Mouse (Mus musculus) layer of hippocampus, adult 11-12 months (tissue): ENCODE results near the gene Xiap.
"Not testable (repeated sequence)": the region's sequence is repeated elsewhere in the genome, so short reads cannot be mapped to it uniquely, and the experiment has no call there.

Source experiments
- DNase-seq: peaks from one replicate; pipeline ENCODE4 v3.0.0; 2022; ENCODE audit warnings: low spot score

Gene Xiap

DNA sequence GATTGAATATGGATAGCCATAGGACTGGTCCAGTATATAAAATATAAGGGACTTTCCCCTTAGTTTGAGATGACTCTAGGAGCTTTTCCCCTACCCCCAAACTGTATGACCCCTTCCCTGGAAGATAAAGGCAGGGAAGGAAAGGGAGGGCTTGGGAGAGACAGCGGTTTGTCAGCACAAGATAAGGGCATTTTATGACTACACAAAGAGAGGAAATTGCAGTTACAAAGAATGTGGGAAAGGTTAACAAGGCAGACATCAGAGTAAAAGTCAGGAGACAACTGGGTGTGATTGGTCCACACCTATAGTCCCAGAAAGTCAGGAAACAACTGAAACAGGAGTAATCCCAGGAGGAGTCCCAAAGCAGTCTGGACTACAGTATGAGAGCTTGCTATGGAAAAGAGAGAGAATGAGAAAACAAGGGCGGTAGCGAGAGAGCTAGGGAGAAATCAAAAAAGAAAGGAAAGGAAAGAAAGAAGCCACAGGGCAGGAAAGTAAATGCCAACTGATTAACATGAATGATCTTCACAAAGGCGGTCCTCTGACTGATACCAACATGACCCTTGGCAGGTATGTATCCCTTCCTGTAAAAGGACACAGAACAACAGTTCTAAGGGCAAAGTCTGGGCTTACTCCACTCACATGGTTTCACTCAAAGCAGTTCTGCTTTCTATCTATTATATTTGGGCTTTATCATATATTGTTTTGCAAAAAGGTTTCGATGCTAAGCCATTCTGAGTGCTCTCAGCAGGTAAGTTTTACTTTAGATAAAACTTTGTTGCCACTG, at the start of gene Xiap:
TSS of gene Xiap (plus strand) at position 398 of the 787 bp plus-strand sequence.
- no peak for DNase-seq

DNA sequence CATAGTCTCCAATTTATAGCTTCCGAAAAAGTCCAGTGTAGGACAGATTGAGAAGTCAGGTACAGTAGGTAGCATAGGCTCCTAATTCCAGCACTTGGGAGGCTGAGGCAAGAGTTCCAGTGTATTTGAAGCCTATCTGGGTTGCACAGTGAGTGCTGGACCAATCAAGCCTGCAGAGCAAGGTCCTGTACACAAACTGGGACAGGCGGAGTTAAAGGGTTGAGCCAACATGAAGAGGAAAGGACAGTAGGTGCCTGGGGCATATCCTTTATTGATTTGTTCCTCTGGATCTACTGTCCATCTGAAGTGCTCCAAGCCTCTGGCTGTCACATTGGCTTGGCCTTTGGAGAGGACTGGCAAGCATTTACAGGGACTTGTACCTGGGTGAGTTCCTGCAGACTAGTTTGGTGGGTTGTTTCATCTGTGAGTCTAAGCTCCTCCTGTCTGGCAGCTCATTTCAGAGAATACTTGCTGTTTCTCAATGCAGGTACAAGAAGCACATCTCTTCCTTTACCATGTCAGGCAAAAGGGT, 46.7 kb upstream of the Xiap start:
- no peak for DNase-seq

DNA sequence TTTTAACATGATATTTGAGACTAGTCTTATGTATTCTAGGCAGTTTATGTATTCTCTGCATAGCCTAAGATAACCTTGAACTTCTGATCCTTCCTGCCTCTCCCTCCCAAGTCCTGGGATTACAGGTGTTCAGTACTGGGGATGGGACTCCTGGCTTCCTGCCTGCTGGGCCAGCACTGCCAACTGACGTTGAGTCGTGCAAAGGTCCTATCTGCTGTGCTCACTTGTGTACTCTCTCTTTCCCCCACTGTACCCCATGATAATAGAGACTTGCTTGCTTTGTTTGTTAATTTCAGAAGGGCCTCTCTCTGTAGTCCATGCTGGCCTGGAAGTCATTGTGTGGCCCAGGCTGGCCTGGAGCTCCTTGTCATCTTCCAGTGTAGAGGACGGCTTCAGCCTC, 45.7 kb upstream of the Xiap start:
- no peak for DNase-seq

DNA sequence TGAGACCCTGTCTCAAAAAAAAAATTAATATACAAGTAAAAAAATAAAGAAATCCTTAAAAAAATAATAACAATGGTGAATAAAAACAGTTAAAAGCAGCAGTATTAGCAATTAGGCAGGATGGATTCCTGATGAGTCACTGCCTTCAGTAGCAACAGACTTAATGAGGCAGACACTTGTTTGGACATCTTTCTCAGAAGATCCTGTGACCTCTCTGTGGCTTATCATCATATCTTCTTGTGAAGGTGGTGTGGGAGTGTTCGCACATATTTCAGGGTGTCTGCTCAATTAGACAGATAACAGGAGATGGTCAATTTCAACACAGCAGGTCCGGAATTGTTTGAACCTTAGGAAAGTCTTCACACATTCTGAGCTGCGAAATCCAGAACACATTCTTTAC, 45.0 kb upstream of the Xiap start:
- DNase-seq = no peak

DNA sequence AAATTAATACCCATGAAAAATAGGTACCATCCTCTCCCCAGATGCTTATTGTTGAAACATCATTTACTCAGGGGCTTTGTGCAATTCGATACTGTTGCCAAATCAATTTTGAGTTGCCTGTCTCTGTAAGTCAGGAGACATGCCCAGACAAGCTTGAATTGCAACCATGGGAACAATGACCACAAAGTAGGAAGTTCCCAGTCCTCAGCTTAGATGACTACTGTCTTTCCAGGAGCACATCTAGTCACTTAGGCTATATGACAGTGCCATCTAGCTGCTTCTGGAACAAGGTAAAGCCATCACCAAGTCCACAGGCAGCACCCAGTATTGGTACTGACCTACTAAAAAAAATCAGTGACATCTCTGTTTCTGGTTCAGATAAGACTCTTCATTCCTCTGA, 41.4 kb upstream of the Xiap start:
- DNase-seq = peak; percentile 4

DNA sequence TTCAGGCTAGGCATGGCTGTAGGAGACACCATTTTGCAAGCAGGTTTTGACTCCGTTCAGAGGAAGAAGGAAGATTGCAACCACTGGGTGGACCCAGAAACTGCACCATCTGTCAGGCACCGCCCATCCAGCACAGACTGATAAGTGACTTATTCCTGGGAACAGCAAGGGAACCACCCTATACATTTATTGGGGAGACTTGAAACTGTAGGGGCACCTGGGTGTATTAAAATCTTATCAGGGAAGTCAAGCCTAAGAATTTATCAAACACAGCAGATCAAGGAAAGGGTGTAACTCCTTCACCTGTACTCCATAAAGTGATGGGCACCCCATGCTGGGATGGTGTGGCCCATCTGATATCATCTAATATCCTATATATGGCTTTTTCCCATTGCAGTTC, 40.0 kb upstream of the Xiap start:
- DNase-seq = no peak

DNA sequence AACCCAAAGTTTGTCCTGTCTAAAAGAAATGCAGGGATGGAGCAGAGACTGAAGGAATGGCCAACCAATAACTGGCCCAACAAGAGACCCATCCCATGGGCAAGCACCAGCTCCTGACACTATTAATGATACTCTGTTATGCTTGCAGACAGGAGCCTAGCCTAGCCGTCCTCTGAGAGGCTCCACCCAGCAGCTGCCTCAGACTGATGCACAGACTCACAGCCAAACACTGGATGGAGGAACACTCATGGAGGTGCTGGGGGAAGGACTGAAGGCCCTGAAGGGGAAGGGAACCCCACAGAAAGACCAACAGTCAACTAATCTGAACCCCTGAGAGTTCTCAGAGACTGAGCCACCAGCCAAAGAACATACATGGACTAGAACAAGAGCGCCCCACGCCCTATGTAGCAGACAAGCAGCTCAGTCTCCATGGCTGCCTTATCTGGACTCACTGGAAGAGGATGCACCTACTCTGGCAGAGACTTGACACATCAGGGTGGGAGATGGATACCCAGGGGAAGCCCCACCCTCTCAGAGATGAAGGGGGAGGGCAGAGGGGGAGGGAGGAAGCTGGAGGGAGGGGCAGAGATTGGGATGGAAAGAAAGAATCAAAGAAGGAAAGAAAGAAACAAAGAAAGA, 33.6 kb upstream of the Xiap start:
- DNase-seq = not testable (repeated sequence)

DNA sequence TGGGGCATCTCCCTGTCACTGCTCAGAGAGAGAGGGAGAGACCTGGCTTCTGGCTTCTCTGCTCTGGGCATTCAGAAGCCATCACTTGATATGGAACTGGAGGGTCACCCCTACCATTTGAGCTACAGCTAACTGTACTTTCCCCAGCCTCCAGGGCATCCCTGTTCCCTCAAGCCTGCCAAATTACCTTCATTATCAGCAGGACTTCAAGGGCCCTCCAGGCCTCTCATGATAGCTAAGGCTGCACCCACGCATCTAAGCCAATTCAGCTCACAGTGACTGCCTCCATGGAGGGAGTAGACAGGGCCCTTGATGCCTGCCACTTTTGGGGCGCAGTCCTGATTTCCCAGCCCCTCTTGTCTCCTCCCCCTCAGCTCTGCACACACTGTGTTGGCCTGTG, 32.5 kb upstream of the Xiap start:
- not testable (repeated sequence) for DNase-seq

DNA sequence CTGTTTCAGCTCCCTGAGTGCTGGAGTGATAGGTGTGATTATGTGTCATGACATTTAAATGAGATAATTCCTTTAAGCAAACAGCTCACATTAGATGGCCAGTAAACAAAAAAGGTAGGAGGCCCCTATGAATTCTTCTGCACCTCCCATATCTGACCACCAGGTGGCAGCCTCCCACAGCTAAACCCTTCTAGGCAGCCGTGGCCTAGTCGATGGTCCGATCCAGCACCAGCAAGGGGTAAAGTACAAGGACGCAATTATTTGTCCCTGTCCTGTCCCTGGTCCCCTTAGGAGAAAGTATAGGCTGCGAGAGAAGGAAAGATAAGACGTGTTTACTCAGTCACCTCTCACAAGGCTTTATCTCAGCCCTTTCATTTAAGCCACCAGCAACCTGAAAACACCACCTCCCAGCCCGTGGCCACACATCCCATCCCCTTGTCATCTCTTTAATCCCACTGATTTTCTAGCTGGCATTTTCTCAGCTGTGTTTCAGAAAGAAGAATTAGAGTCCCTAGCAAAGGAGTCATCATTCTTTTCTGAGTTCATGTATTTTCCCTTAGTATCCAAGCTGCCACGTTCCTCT, 26.3 kb upstream of the Xiap start:
- peak; percentile 67 for DNase-seq

DNA sequence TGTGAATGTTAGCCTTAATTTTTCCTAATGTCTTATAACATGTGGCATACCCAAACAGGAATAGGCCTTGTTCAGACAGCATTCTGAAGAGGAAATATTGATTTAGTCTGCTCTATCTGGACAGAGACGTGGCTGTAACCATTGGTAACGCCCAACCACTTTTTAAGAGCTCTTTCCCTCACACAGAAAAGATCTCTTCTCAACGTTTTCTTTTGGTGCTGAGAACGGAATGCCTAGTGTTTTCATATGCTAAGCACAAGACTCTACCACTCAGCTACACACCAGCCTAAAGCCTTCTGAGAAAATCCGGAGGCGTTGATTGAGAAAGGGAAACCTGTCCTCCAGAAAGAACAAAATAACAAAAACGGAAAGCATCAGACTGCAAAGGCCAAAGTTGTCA, 25.6 kb upstream of the Xiap start:
- DNase-seq = no peak

DNA sequence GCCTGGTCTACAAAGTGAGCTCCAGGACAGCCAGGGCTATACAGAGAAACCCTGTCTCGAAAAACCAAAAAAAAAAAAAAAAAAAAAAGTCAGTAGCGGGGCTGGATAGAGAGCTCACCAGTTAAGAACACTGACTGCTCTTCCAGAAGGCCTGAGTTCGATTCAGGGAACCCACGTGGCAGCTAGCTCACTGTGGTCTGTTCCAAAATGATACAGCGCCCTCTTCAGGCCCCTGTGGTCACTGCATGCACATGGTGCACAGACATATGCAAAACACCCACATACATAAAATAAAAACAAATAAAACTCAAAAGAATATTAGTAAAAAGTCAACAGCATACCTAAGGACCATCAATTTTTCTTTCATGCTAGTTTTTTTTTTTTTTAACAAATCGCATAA, 20.0 kb upstream of the Xiap start:
- DNase-seq = no peak

DNA sequence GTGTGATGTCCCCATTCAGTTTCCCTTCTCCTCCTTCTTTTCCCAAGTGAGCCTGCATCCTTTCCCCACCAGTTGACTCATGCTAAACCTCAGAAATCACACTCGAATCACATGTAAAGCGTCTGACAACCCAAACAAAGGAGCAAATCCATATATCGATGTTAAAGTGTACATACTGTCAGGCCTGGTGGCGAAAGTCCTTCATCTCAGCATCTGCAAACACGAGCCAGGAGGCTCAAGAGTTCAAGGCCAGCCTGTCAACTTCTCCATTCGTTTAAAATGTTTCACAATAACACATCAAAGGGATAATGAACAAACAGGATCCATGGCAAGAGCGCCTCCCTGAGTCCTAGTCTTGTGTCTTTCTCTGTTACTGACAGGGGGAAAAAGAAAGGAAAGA, 14.5 kb upstream of the Xiap start:
- no peak for DNase-seq

DNA sequence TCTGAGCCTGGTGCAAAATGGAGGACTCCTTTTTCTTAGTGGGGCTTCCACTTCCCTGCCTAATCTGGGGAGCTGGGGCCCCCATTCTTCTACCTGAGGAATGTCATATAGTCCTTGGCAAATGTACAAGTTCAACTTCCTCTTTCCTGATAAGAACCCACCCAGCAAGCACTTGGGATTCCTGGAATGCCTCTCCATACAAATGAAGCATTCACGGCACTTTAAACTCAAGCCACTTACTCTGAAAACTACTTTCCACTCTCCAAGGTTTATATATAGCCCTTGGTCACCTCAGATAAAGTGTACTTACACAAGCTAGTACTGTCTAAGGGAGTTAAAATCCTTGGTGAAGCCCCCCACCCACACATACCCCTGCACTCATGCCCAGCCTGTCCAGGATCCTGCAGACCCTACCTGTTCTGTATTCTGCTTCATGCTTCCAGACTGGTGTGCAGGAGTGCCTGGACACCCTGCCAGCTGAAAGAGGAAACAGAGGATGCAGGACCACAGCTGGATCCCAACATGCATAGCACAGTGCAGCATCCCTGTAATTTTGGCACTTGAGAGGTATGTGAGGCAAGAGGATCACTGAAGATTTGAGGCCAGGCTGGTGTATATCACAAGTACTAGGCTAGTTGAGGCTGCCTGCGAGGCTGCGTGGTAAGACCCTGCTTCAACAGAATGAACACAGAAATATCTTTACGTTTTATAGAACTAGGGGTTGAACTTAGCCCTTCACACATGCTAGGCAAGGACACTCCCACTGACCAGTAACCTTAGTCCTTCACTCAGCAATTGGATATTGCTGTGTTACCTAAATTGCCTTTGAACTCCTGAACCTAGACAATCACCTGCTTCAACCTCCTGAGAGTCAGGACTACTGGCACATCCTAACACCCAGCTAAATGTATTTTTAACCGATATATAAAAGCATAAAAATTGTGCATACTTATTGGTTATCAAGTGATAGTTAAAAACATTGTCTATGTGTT, 8.5 kb upstream of the Xiap start:
- DNase-seq = no peak

DNA sequence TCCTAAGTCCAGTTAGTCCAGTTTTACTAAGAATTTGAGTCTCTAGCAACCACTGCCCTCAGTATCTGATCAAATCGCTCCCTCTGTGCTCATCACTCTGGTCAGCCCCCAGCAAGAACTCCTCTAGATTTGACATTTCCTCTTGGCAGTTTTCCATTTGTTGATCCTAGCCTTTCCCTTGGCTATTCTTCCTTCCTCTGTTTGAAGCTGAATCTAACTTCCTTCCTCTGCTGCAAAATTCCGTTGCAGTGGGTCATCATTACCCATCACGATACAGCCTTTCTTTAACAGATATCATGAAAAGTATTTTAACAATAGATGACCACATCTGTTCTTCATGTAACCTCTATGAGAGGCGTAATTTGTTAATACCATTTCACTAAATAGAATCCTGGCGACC, 2.5 kb upstream of the Xiap start:
- no peak for DNase-seq

DNA sequence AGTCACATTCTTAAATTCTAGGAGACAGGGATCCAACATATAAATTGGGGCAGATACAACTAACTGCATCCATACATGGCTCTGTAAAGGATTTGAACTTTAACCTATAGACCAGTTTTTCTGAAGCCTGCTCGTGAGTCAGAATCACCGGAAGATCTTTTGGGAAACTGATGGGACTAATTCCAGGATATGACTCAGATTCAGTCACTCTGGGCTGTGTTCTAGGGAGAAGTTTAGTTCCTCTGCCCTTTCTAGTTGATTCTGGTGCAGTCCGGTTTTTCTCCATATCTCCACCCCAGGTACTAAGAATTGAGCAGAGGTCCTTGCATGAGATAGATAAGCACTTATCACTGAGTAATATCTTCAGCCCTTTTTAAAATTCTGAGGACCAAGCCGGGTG, 1.6 kb upstream of the Xiap start:
- no peak for DNase-seq

DNA sequence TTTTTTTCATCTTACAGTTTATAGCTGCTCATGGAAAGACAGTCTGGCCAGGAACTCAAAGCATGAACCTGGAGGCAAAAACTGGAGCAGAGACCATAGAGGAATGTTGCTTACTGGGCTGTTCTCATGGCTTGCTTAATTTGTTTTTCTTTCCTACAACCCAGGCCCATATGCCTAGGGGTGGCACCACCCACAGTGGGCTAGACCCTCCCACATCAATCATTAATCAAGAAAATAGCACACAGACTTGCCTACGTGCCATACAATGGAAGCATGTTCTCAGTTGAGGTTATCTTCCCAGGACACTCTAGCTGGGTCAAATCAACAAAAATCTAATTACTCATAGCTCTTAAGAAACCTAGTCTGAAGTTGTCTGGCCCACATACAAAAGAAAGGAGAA, 4.1 kb downstream of the Xiap start:
- no peak for DNase-seq

DNA sequence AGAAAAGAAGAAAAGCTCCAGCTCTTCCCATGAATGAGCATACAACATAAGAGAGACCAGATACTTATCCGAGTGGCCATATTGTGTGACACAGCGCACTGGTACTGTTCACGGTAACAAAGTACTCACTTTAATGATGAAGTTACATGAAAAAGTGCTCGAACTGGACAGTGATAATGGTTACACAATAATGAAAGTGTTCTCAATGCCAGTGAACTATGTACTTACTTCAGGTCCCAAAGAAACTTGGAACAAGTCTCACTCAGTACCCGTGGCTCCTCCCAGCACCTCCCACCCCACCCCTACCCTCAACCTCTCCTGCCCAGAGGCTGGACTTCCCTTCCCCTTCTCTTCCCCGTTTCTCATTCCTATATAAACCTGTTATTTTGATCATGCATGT, 5.6 kb downstream of the Xiap start:
- no peak for DNase-seq

DNA sequence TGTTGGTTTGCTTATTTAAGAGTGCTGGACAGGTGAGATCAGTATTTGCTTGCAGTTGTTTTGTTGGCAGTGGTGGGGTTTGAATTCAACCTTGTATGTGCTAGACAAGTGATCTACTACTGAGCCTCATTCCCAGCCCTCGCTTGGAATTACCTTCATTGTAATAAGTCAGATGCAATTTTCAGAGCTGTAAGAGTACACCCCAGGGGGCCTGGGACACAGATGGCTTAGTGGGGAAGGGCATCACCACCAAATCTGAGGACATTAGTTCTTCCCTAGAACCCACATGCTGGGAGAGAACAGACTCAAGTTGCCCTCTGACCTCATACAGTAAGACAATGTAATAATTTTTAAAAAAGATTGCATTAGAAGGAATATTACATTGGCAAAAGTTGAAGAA, 7.3 kb downstream of the Xiap start:
- no peak for DNase-seq

DNA sequence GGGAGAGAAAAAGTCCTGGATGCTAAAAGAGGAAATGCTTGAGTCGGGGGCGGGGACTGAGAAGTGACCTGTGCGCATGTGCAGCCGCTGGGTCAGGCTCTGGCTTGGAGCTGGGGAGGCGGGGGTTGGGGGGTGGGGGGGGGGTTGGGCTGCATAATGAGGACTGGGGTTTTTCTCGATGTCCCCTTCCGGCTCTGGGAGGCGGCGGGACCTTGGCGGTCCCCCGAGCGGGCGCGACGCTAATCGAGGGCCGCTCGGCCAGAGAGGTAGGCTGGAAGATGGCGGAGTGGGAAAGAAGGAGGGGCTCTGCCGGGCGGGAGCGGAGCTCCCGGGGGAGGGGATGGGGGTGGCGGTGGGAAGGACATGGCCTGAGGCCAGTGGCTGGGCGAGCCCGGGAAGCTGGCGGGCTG, 8.3 kb downstream of the Xiap start:
- DNase-seq = peak; percentile 68

DNA sequence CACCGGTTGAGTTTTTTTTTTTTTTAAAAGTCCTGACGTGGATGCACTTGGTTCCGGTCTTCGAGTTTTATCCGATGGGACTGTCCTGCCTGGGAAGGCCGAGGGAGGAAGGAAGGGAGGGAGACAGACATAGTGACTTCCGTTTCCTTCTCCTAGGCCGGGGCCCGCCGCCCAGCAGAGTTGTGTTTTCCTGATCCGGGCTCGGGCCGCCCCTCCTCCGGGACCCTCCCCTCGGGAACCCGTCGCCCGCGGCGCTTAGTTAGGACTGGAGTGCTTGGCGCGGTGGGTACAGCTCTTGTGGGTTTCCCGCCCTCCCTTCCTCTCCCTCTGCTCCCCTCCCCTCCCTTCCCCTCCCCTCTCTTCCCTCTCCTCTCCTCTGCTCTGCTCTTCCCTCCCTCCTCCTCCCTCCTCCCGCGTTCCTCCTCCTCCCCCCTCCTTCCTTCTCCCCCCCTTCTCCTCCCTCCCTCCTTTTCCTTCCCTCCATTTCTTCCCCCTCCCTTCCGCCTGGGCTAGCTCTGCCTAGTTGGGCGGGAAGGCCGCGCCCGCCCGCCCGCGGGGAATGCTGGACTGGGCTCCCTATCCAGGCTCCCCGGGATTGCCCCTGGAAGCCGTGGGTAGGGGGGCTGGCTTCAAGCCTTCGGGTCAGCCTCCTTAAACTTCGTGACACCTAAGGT, 8.9 kb downstream of the Xiap start:
- DNase-seq = peak; percentile 33

DNA sequence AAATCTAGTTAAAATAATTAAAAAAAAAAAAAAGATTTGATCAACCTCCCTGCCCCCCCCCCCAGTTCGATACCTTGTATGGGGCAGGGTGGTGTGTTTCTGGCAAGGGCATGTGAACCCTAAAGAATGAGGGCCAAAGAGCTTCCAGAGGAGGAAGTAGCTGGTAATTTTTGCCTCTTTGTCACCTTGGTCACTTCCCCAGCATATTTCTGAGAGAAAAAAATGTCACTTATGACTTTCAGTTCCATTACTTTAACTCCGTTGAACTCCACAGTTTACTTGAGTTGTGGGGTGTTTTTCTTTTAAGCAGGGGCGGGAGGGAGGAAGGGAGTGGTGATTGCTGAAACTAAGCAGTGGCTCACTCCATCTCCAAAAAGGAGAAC, 9.4 kb downstream of the Xiap start:
- no peak for DNase-seq

DNA sequence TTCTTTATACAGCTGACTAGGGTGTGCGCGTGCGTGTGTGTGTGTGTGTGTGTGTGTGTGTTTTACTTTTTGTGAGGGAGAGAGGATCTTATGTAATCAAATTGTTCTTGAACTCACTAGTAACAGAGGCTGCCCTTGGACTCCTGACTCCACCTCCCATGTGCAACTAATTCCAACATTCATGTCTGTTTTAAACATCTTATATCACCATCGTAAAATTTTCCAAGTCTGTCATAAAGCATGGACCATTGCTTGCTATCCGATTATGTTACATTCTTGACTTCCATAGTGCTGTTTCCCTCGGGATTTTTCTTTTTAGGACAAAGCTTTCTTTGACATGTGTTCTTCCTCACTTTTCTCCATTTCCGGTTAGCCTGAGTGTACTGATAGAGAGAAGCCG, 28.3 kb downstream of the Xiap start:
- no peak for DNase-seq
